Mouse (Mus musculus) leukemia stem cell, adult 10-12 weeks (primary cell): ENCODE data around the gene Eif5a. TPM values are rescaled to one million over a fixed set of nuclear protein-coding genes. Genes with fewer than 3 reads are reported as not detected.

ENCODE experiments used
- polyA plus RNA-seq: library from polyadenylated mRNA; stranded (reverse); fragments of >175 nt; gene quantifications from 2 replicates; pipeline ENCODE4 v1.2.3, GENCODE M21; 2012; ENCODE audit warnings: low replicate concordance

The Eif5a gene
- polyA plus RNA-seq = 1,855 and 2,103 TPM in 2 replicates

GRCm38 (mm10) chr11:69921114-69922011, at the start of gene Eif5a:
Eif5a (minus strand) TSS chr11:69921958.

GRCm38 (mm10) chr11:69964650-69965270, 43.0 kb upstream of the Eif5a start, which contains the start of gene Cldn7:
Cldn7 (plus strand) TSS chr11:69964779.

GRCm38 (mm10) chr11:69948066-69948762, 26.5 kb upstream of the Eif5a start, which contains the start of gene Slc2a4:
Slc2a4 (minus strand) TSS chr11:69948188.

GRCm38 (mm10) chr11:69935137-69935879, 13.6 kb upstream of the Eif5a start, which contains the start of gene Ybx2:
Ybx2 (plus strand) TSS chr11:69935796.

GRCm38 (mm10) chr11:69913554-69914371, 8.0 kb downstream of the Eif5a start, which contains the start of gene Gps2:
Gps2 (plus strand) TSS chr11:69913888.

GRCm38 (mm10) chr11:69900471-69901405, 21.0 kb downstream of the Eif5a start, which contains the start of the genes 2810408A11Rik and Neurl4:
2810408A11Rik (minus strand) TSS chr11:69900987.
Neurl4 (plus strand) TSS chr11:69901072.

GRCm38 (mm10) chr11:69895291-69895690, 26.5 kb downstream of the Eif5a start, which contains the start of gene Acap1:
Acap1 (minus strand) TSS chr11:69895539.

GRCm38 (mm10) chr11:69880853-69881603, 40.7 kb downstream of the Eif5a start, which contains the start of gene Kctd11:
Kctd11 (minus strand) TSS chr11:69881406.

GRCm38 (mm10) chr11:69877878-69878277, 43.9 kb downstream of the Eif5a start, which contains the start of gene Tmem95:
Tmem95 (minus strand) TSS chr11:69878018.

Other genes with a start within 250 kb of the Eif5a start
- gene Eif4a1, start 249.5 kb downstream of the Eif5a start, polyA plus RNA-seq = 226 and 408 TPM in 2 replicates
- 128 and 137 TPM in 2 replicates for gene Senp3, start 239.9 kb downstream of the Eif5a start, polyA plus RNA-seq
- gene Tnfsf13, start 236.2 kb downstream of the Eif5a start, polyA plus RNA-seq = 2.3 and 5.0 TPM in 2 replicates
- gene Tnfsf12, start 226.1 kb downstream of the Eif5a start, polyA plus RNA-seq = 9.0 and 9.7 TPM in 2 replicates
- gene Tnfsfm13, start 225.9 kb downstream of the Eif5a start, polyA plus RNA-seq = 6.6 and 8.1 TPM in 2 replicates
- 92.9 and 194 TPM in 2 replicates for gene Polr2a, start 163.3 kb downstream of the Eif5a start, polyA plus RNA-seq
- gene Slc35g3, start 160.0 kb downstream of the Eif5a start, polyA plus RNA-seq = not detected in 2 replicates
- 38.9 and 47.4 TPM in 2 replicates for gene Zbtb4, start 156.0 kb downstream of the Eif5a start, polyA plus RNA-seq
- 0.18 and 0.20 TPM in 2 replicates for gene Chrnb1, start 126.0 kb downstream of the Eif5a start, polyA plus RNA-seq
- gene Fgf11, start 120.1 kb downstream of the Eif5a start, polyA plus RNA-seq = 0.07 and 0.47 TPM in 2 replicates
- gene Tmem102, start 116.3 kb downstream of the Eif5a start, polyA plus RNA-seq = not detected in 2 replicates
- gene Gm39566, start 106.7 kb downstream of the Eif5a start, polyA plus RNA-seq = 0.07 TPM in 1 of 2 replicates, not detected in the other
- gene Spem2, start 103.5 kb downstream of the Eif5a start, polyA plus RNA-seq = not detected in 2 replicates
- gene Spem1, start 99.8 kb downstream of the Eif5a start, polyA plus RNA-seq = not detected in 2 replicates
- gene Nlgn2, start 84.2 kb downstream of the Eif5a start, polyA plus RNA-seq = 3.7 and 5.0 TPM in 2 replicates
- 531 and 1,176 TPM in 2 replicates for gene Tmem256, start 83.4 kb downstream of the Eif5a start, polyA plus RNA-seq
- 64.9 and 78.2 TPM in 2 replicates for gene Plscr3, start 75.6 kb downstream of the Eif5a start, polyA plus RNA-seq
- 2.0 and 2.3 TPM in 2 replicates for gene Tnk1, start 63.2 kb downstream of the Eif5a start, polyA plus RNA-seq
- gene Tmem95, start 43.9 kb downstream of the Eif5a start, polyA plus RNA-seq = not detected in 2 replicates
- 1.4 and 2.2 TPM in 2 replicates for gene Kctd11, start 40.6 kb downstream of the Eif5a start, polyA plus RNA-seq
- gene Acap1, start 26.4 kb downstream of the Eif5a start, polyA plus RNA-seq = 28.9 and 53.7 TPM in 2 replicates
- gene 2810408A11Rik, start 21.0 kb downstream of the Eif5a start, polyA plus RNA-seq = 0.18 and 0.33 TPM in 2 replicates
- 131 and 182 TPM in 2 replicates for gene Neurl4, start 20.9 kb downstream of the Eif5a start, polyA plus RNA-seq
- gene Gps2, start 8.1 kb downstream of the Eif5a start, polyA plus RNA-seq = 157 and 339 TPM in 2 replicates
- gene Ybx2, start 13.8 kb upstream of the Eif5a start, polyA plus RNA-seq = 0.99 TPM in 1 of 2 replicates, not detected in the other
- gene Slc2a4, start 26.2 kb upstream of the Eif5a start, polyA plus RNA-seq = 2.4 and 14.7 TPM in 2 replicates
- gene Cldn7, start 42.8 kb upstream of the Eif5a start, polyA plus RNA-seq = 0.62 TPM in 1 of 2 replicates, not detected in the other
- 151 and 407 TPM in 2 replicates for gene Ctdnep1, start 59.2 kb upstream of the Eif5a start, polyA plus RNA-seq
- gene Elp5, start 60.6 kb upstream of the Eif5a start, polyA plus RNA-seq = 7.0 and 11.8 TPM in 2 replicates
- gene Gabarap, start 69.2 kb upstream of the Eif5a start, polyA plus RNA-seq = 126 and 157 TPM in 2 replicates
- gene Phf23, start 73.8 kb upstream of the Eif5a start, polyA plus RNA-seq = 43.8 and 51.3 TPM in 2 replicates
- 32.3 and 38.3 TPM in 2 replicates for gene Dvl2, start 78.6 kb upstream of the Eif5a start, polyA plus RNA-seq
- gene Acadvl, start 93.5 kb upstream of the Eif5a start, polyA plus RNA-seq = 24.5 and 26.3 TPM in 2 replicates
- gene Dlg4, start 95.0 kb upstream of the Eif5a start, polyA plus RNA-seq = 4.8 and 5.4 TPM in 2 replicates
- not detected in 2 replicates for gene Asgr1, start 132.1 kb upstream of the Eif5a start, polyA plus RNA-seq
- not detected in 2 replicates for gene Asgr2, start 170.7 kb upstream of the Eif5a start, polyA plus RNA-seq
- gene Mgl2, start 208.4 kb upstream of the Eif5a start, polyA plus RNA-seq = not detected in 2 replicates
- gene Clec10a, start 234.2 kb upstream of the Eif5a start, polyA plus RNA-seq = 1.8 TPM in 1 of 2 replicates, not detected in the other